Mouse (Mus musculus) heart, postnatal 0 days (tissue): Measurements from ENCODE around the gene Litaf.

ENCODE experiments used
- CTCF ChIP-seq: IDR thresholded peaks from 2 replicates; pipeline ENCODE4 v1.5.1; 2016; ENCODE audit warnings: antibody characterized with exemption, control low read depth, low read depth
- EP300 ChIP-seq: IDR thresholded peaks from 2 replicates; pipeline ENCODE4 v1.6.1; 2016; ENCODE audit warnings: antibody characterized with exemption, low read depth

- TF ChIP-seq CTCF = no peak
- no peak for TF ChIP-seq EP300
Measured at GRCm38 (mm10) chr16:11071887-11072286, 5.9 kb upstream of the Litaf start.
